ENCODE assay signal across 8 mouse cellular contexts in genomic region chr16:17815411-17816402, GRCm38 (mm10). TPM values are rescaled to one million over a fixed set of nuclear protein-coding genes. Genes with fewer than 3 reads are reported as not detected.
DNase-seq lines count a peak whose midpoint lies in the region; ATAC-seq and TF ChIP-seq lines count a peak whose summit lies in the region.

No protein-coding gene starts in this region.

- no peak for TF ChIP-seq POLR2A in kidney, adult 2 months (IDR thresholded peaks at IDR 0.05; ENCODE audit: low read depth, low read length)
- TF ChIP-seq POLR2A in myocyte (IDR thresholded peaks at IDR 0.05; ENCODE audit: insufficient read length, low read depth): no peak

- H3K79me2 ChIP-seq in myocyte (ENCODE audit: control insufficient read depth, insufficient read depth): no peaks in the 10 kb centered on the region

- peak; percentile 87 for DNase-seq in CD4-positive helper T cell, adult 2 months (ENCODE audit: low read depth, low spot score)
- DNase-seq in adrenal gland, adult 8-10 months: peak; percentile 37
- peak; percentile 88 for DNase-seq in embryo, embryonic 9.5 days (ENCODE audit: extremely low spot score)
- DNase-seq in heart, adult 9 months (ENCODE audit: low spot score in 2 of 2): peak; percentile 39 to 64
- peak; percentile 79 for DNase-seq in kidney, adult 2 months
- DNase-seq in liver, embryonic 13.5 days: peak; percentile 58
- peak; percentile 78 for DNase-seq in testis, postnatal 10 days (ENCODE audit: low spot score)

- H3K36me3 ChIP-seq in kidney, adult 2 months (ENCODE audit: control insufficient read depth, insufficient read depth, low read length): no peaks in the 10 kb centered on the region
- H3K36me3 ChIP-seq in liver, embryonic 13.5 days: no peaks in the 10 kb centered on the region
- no peaks in the 10 kb centered on the region for H3K36me3 ChIP-seq in myocyte (ENCODE audit: control insufficient read depth, insufficient read depth)

- peak; percentile 81 for TF ChIP-seq CTCF in kidney, adult 2 months (conservative IDR thresholded peaks at IDR 0.05; ENCODE audit: insufficient read depth, insufficient read length, low read depth, low read length)

- peak overlapping the region; percentile 41; the same call in 1 of the 2 replicates for H3K4me3 ChIP-seq in kidney, adult 2 months (ENCODE audit: insufficient read depth, low read depth, low read length)
- H3K4me3 ChIP-seq in liver, embryonic 13.5 days (replicated peaks): peak overlapping the region; percentile 52
- H3K4me3 ChIP-seq in myocyte: no peak overlapping the region

- H3K9me3 ChIP-seq in liver, embryonic 13.5 days (replicated peaks): no peaks in the 10 kb centered on the region

- H3K27me3 ChIP-seq in kidney, adult 2 months (replicated peaks; ENCODE audit: control insufficient read depth, insufficient read depth, low read length): no peaks in the 10 kb centered on the region
- peaks cover 76% of the 10 kb centered on the region for H3K27me3 ChIP-seq in liver, embryonic 13.5 days
- no peaks in the 10 kb centered on the region for H3K27me3 ChIP-seq in myocyte (ENCODE audit: control insufficient read depth, insufficient read depth, insufficient read length)

- 5% methylated on average over 63 of the region's 63 CpGs for WGBS in kidney, adult 2 months
- WGBS in liver, embryonic 13.5 days (ENCODE audit: insufficient replicate concordance): 3% methylated on average over 63 of the region's 63 CpGs

- H3ac ChIP-seq in myocyte (ENCODE audit: control insufficient read depth, insufficient read length): peak overlapping the region; percentile 0

- no peaks in the 10 kb centered on the region for H3K4me1 ChIP-seq in kidney, adult 2 months (ENCODE audit: control insufficient read depth, insufficient read depth, low read length)
- peaks cover 15% of the 10 kb centered on the region for H3K4me1 ChIP-seq in liver, embryonic 13.5 days (replicated peaks)

- no peak overlapping the region for H3K27ac ChIP-seq in kidney, adult 2 months (ENCODE audit: insufficient read depth, low read depth, low read length)
- H3K27ac ChIP-seq in liver, embryonic 13.5 days: no peak overlapping the region

- peak overlapping the region; percentile 75 for H3K4me2 ChIP-seq in liver, embryonic 13.5 days
- peak overlapping the region; percentile 54 for H3K4me2 ChIP-seq in myocyte (ENCODE audit: low read depth)

- ATAC-seq in liver, embryonic 13.5 days (ENCODE audit: low read depth): peak; percentile 83

- peak overlapping the region; percentile 64 for H3K9ac ChIP-seq in liver, embryonic 13.5 days

TF ChIP-seq in myocyte, 11 proteins besides CTCF, POLR2A, EP300 and RAD21:
- TF ChIP-seq MYOD1 (IDR thresholded peaks at IDR 0.05; ENCODE audit: control insufficient read depth in 1 of 3, insufficient read length in 2 of 3, low read depth in 2 of 3) (peak in 1 of 3 experiments; percentile 38), E2F4 (IDR thresholded peaks at IDR 0.05; ENCODE audit: insufficient read depth) (no peak), USF1 (IDR thresholded peaks at IDR 0.05; ENCODE audit: low read depth) (no peak), MYOG (IDR thresholded peaks at IDR 0.05; ENCODE audit: control insufficient read depth in 1 of 3, insufficient read depth in 1 of 3, insufficient read length in 2 of 3, low read depth in 2 of 3) (peak in 1 of 3 experiments; percentile 38), TCF3 (IDR thresholded peaks at IDR 0.05; ENCODE audit: insufficient read length, low read depth) (no peak), CEBPB (IDR thresholded peaks at IDR 0.05; ENCODE audit: insufficient read depth, poor library complexity, severe bottlenecking) (0 out of 2 replicates have a peak, but pooled peaks have one; percentile 52)

RNA-seq across cellular contexts. Expression of gene B830017H08Rik, which starts 17.2 kb away (rescaled TPM):
- total RNA-seq in adrenal gland, adult 8-10 months (2022): not detected
- polyA plus RNA-seq in kidney, adult 2 months (2012; rRNA removed): 6.2 and 7.9 TPM in 2 replicates
- polyA plus RNA-seq in liver, embryonic 13.5 days (2015; fragmentation: Nextera tagmentation; extraction: Ambion mirVana): not detected in 2 replicates
- polyA plus RNA-seq in myocyte (2012; fragmentation: generic; extraction: Trizol): 0.02 TPM

RNA-seq across cellular contexts. Expression of gene Scarf2, which starts 18.6 kb away (rescaled TPM):
- total RNA-seq in adrenal gland, adult 8-10 months (2022): 10 to 100 TPM; 11.8 to 14.9 (median 13.1) TPM
- polyA plus RNA-seq in kidney, adult 2 months (2012; rRNA removed): 26.8 and 38.2 TPM in 2 replicates
- 1.0 TPM in 2 replicates for polyA plus RNA-seq in liver, embryonic 13.5 days (2015; fragmentation: Nextera tagmentation; extraction: Ambion mirVana)
- polyA plus RNA-seq in myocyte (2012; fragmentation: generic; extraction: Trizol): 25.9 TPM

RNA-seq across cellular contexts. Expression of gene Car15, which starts 22.5 kb away (rescaled TPM):
- 1 to 10 TPM in 3 of 4 experiments, under 1 TPM in 1; 0.94 to 3.6 (median 2.3) TPM for total RNA-seq in adrenal gland, adult 8-10 months (2022)
- 372 and 440 TPM in 2 replicates for polyA plus RNA-seq in kidney, adult 2 months (2012; rRNA removed)
- polyA plus RNA-seq in liver, embryonic 13.5 days (2015; fragmentation: Nextera tagmentation; extraction: Ambion mirVana): 0.54 and 0.59 TPM in 2 replicates
- 1.2 TPM for polyA plus RNA-seq in myocyte (2012; fragmentation: generic; extraction: Trizol)

RNA-seq across cellular contexts. Expression of gene Klhl22, which starts 56.3 kb away (rescaled TPM):
- 10 to 100 TPM; 40.5 to 65.6 (median 50.8) TPM for total RNA-seq in adrenal gland, adult 8-10 months (2022)
- 50.9 and 69.4 TPM in 2 replicates for polyA plus RNA-seq in kidney, adult 2 months (2012; rRNA removed)
- 14.3 TPM in 2 replicates for polyA plus RNA-seq in liver, embryonic 13.5 days (2015; fragmentation: Nextera tagmentation; extraction: Ambion mirVana)
- polyA plus RNA-seq in myocyte (2012; fragmentation: generic; extraction: Trizol): 107 TPM

Comparison
In these comparisons a context has a peak if more than half of its experiments do, and no peak if none do; other contexts are left out.
1. DNase-seq: peak in every context shown above with its lines; median percentile 88 in embryo, embryonic 9.5 days; 87 in CD4-positive helper T cell, adult 2 months; 79 in kidney, adult 2 months; 78 in testis, postnatal 10 days; 58 in liver, embryonic 13.5 days; 52 in heart, adult 9 months; 37 in adrenal gland, adult 8-10 months.
2. RNA of gene Scarf2, which starts 18.6 kb away (polyA plus RNA-seq): 26.8 to 38.2 TPM in kidney, adult 2 months and 25.9 TPM in myocyte (single experiment); 1.0 TPM in liver, embryonic 13.5 days; every median in the first group is over 10 times any median in the second.
3. RNA of gene Car15, which starts 22.5 kb away (polyA plus RNA-seq): 372 to 440 TPM in kidney, adult 2 months; 1.2 TPM in myocyte (single experiment) and 0.54 to 0.59 TPM in liver, embryonic 13.5 days; every median in the first group is over 100 times any median in the second.